Mouse (Mus musculus) adrenal gland, adult 10 weeks (tissue): Measurements from ENCODE around the gene Cnih2. TPM values are rescaled to one million over a fixed set of nuclear protein-coding genes. Genes with fewer than 3 reads are reported as not detected.

ENCODE experiments used
- polyA plus RNA-seq: library from polyadenylated mRNA; stranded (reverse); fragments of 350-450 nt; fragmentation: Illumina TruSeq; extraction: RNeasy Lipid Tissue Mini Kit (QIAGEN cat#74804); gene quantifications from one replicate; pipeline ENCODE4 v1.2.3, GENCODE M21; 2014; ENCODE audit warnings: low read depth, low replicate concordance

Cnih2 gene
- not detected for polyA plus RNA-seq

DNA sequence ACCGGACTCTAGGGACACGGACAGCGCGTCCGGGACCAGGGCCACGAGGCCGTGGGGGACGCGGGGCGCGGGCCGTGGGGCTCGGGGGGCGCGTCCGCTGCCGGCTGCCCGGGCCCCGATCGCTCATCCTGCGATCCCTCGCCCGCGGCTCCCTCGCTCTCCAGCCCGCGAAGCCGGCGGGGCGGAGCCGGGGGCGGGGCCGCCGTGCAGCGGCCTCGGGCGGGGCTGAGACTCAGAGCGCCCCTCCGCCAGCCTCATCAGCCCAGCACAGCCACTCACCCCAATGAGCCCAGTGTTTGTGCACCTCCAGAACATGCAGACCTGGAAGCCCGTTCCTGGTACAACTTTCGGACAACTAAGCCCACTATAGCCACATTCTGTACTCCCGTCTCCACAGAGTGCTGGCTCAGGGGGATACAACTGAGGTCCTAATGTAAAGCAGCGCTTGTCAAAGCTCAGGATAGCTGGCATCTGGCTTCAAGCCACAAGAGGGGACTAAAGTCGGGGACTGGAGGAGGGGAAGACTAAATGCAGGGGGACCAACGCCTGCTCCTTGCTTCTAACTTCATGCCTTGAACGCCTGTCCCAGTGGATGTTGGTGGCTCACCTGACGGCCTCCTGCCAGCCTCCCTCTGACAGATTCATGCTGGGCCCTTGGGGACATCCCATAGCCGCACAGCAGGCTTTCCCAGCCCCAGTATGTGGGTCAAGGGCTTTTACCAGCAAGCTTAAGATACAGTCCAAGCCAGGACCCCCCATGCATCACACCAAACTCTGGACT is at the start of gene Cnih2:
Cnih2 (minus strand) TSS at position 159 of the 781 bp plus-strand sequence.

GRCm38 (mm10) chr19:5118384-5118698 is 20.0 kb upstream of the Cnih2 start, which contains the start of gene Klc2:
Gene Klc2, minus strand, starts transcription at chr19:5118560.

GRCm38 (mm10) chr19:5106731-5107191 is 8.4 kb upstream of the Cnih2 start, which contains the start of gene Rab1b:
Gene Rab1b, minus strand, starts transcription at chr19:5107072.

GRCm38 (mm10) chr19:5087884-5088728 is 10.2 kb downstream of the Cnih2 start, which contains the start of gene Yif1a:
Gene Yif1a, plus strand, starts transcription at chr19:5088538.

GRCm38 (mm10) chr19:5085145-5085863 is 13.0 kb downstream of the Cnih2 start, which contains the start of gene Tmem151a:
Gene Tmem151a, minus strand, starts transcription at chr19:5085531.

DNA sequence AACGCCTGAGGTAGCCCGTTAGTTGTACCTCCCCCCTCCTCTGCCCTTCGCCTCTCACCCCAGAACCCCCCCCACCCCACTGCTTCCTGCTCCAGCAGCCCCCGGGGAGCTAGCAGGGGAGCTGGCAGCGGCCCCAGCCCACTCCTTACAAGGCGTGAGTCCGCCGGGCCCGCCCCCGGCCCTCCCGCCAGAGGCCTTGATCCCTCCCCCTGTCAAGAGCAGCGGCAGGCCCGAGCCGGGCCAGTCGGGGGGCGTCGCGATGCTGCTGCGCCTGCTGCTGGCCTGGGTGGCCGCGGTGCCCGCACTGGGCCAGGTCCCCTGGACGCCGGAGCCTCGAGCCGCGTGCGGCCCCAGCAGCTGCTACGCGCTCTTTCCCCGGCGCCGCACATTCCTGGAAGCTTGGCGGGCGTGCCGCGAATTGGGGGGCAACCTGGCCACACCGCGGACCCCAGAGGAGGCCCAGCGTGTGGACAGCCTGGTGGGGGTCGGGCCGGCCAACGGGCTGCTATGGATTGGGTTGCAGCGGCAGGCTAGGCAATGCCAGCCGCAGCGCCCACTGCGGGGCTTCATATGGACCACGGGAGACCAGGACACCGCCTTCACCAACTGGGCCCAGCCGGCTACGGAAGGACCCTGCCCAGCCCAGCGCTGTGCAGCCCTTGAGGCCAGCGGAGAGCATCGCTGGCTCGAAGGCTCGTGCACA is 30.3 kb downstream of the Cnih2 start, which contains the start of gene Cd248:
Cd248 (plus strand) TSS at position 212 of the 703 bp plus-strand sequence.

GRCm38 (mm10) chr19:5050047-5050905 is 48.0 kb downstream of the Cnih2 start, which contains the start of gene Rin1:
Gene Rin1, plus strand, starts transcription at chr19:5050481.

Other genes starting within 250 kb of the Cnih2 start
- 112 TPM for gene Ctsf, start 243.4 kb downstream of the Cnih2 start, polyA plus RNA-seq
- gene Actn3, start 220.6 kb downstream of the Cnih2 start, polyA plus RNA-seq, result 2.0 TPM
- gene Zdhhc24, start 219.9 kb downstream of the Cnih2 start, polyA plus RNA-seq, result 38.0 TPM
- gene Bbs1, start 191.9 kb downstream of the Cnih2 start, polyA plus RNA-seq, result 4.8 TPM
- gene Dpp3, start 170.2 kb downstream of the Cnih2 start, polyA plus RNA-seq, result 4.0 TPM
- gene Peli3, start 155.4 kb downstream of the Cnih2 start, polyA plus RNA-seq, result 4.0 TPM
- gene Mrpl11, start 136.4 kb downstream of the Cnih2 start, polyA plus RNA-seq, result 25.5 TPM
- gene Npas4, start 108.2 kb downstream of the Cnih2 start, polyA plus RNA-seq, result not detected
- not detected for gene Slc29a2, start 74.7 kb downstream of the Cnih2 start, polyA plus RNA-seq
- gene B4gat1, start 59.7 kb downstream of the Cnih2 start, polyA plus RNA-seq, result 27.2 TPM
- 1.1 TPM for gene AC124502.3, start 59.6 kb downstream of the Cnih2 start, polyA plus RNA-seq
- gene Brms1, start 57.2 kb downstream of the Cnih2 start, polyA plus RNA-seq, result not detected
- gene Rin1, start 48.0 kb downstream of the Cnih2 start, polyA plus RNA-seq, result 0.23 TPM
- gene Cd248, start 30.4 kb downstream of the Cnih2 start, polyA plus RNA-seq, result 0.41 TPM
- gene Tmem151a, start 13.0 kb downstream of the Cnih2 start, polyA plus RNA-seq, result not detected
- gene Yif1a, start 10.0 kb downstream of the Cnih2 start, polyA plus RNA-seq, result 23.0 TPM
- gene Rab1b, start 8.6 kb upstream of the Cnih2 start, polyA plus RNA-seq, result 6.5 TPM
- gene Klc2, start 20.0 kb upstream of the Cnih2 start, polyA plus RNA-seq, result 0.58 TPM
- 5.5 TPM for gene Pacs1, start 174.6 kb upstream of the Cnih2 start, polyA plus RNA-seq
- 42.7 TPM for gene Sf3b2, start 196.9 kb upstream of the Cnih2 start, polyA plus RNA-seq
- gene Gal3st3, start 199.8 kb upstream of the Cnih2 start, polyA plus RNA-seq, result not detected
- gene Catsper1, start 237.2 kb upstream of the Cnih2 start, polyA plus RNA-seq, result not detected